Mouse (Mus musculus): ENCODE measurements around the gene Ascl3.

- TF ChIP-seq POLR2A (IDR thresholded peaks at IDR 0.05; ENCODE audit: extremely low read depth, insufficient read depth, low read length) (no peak), CTCF (IDR thresholded peaks at IDR 0.05; ENCODE audit: low read depth, low read length) (no peak)
Measured at GRCm38 (mm10) chr7:109741703-109742102, 10.2 kb upstream of the Ascl3 start.

Measured in liver, adult 2 months (tissue).